Mouse (Mus musculus) heart, postnatal 0 days (tissue): ENCODE data around the gene Nr1h4. TPM values are rescaled to one million over a fixed set of nuclear protein-coding genes. Genes with fewer than 3 reads are reported as not detected.

Source experiments
- ATAC-seq: fragments of 200-750 bp; cut with Nextera tagmentation; 2 replicates; pipeline ENCODE4 v1.8.0; 2017; ENCODE audit warnings: low read depth, moderate number of reproducible peaks, moderate library complexity; ENCODE audit not compliant: insufficient read depth
- DNase-seq: peaks from one replicate; pipeline ENCODE4 v3.0.0-alpha.2; 2016; ENCODE audit warnings: low spot score
- H3K27ac ChIP-seq: fragments of 300-500 bp; sonication (generic); 2 replicates; pipeline ENCODE4 v1.5.1; 2014; ENCODE audit warnings: low read depth, mild to moderate bottlenecking
- H3K27me3 ChIP-seq: fragments of 300-500 bp; sonication (generic); 2 replicates; pipeline ENCODE4 v1.6.1; 2014; ENCODE audit warnings: low read length, mixed read lengths; ENCODE audit not compliant: control insufficient read depth, insufficient read depth
- H3K36me3 ChIP-seq: fragments of 300-500 bp; sonication (generic); replicated peaks from 2 replicates; pipeline ENCODE4 v1.6.1; 2014; ENCODE audit warnings: low read length, mixed read lengths; ENCODE audit not compliant: control insufficient read depth, insufficient read depth
- H3K4me1 ChIP-seq: fragments of 300-500 bp; sonication (generic); 2 replicates; pipeline ENCODE4 v1.6.1; 2014; ENCODE audit warnings: antibody characterized with exemption; ENCODE audit not compliant: control insufficient read depth, insufficient read depth
- H3K4me2 ChIP-seq: fragments of 300-500 bp; sonication (generic); 2 replicates; pipeline ENCODE4 v1.6.1; 2014; ENCODE audit warnings: low read depth, mild to moderate bottlenecking, low read length, moderate library complexity
- H3K4me3 ChIP-seq: fragments of 300-500 bp; sonication (generic); 2 replicates; pipeline ENCODE4 v1.5.1; 2014; ENCODE audit warnings: low read depth, low read length
- H3K9ac ChIP-seq: fragments of 300-500 bp; sonication (generic); replicated peaks from 2 replicates; pipeline ENCODE4 v1.6.1; 2014; ENCODE audit warnings: low read depth, low read length, mixed read lengths
- H3K9me3 ChIP-seq: fragments of 300-500 bp; sonication (generic); replicated peaks from 2 replicates; pipeline ENCODE4 v1.6.1; 2016; ENCODE audit warnings: low read length; ENCODE audit not compliant: control insufficient read depth
- CTCF ChIP-seq: IDR thresholded peaks from 2 replicates; pipeline ENCODE4 v1.5.1; 2016; ENCODE audit warnings: antibody characterized with exemption, control low read depth, low read depth
- EP300 ChIP-seq: IDR thresholded peaks from 2 replicates; pipeline ENCODE4 v1.6.1; 2016; ENCODE audit warnings: antibody characterized with exemption, low read depth
- WGBS: fragments of 180-500 bp; shearing (Covaris S2); extraction: QIAGEN DNeasy Blood & Tissue Kit; methylation state at CpG from one replicate; pipeline ENCODE4 v1.1.7; 2014; 5-methylcytosine and 5-hydroxymethylcytosine counted together
- polyA plus RNA-seq: library from polyadenylated mRNA; unstranded; fragments of >200 nt; fragmentation: Nextera tagmentation; extraction: Ambion mirVana; gene quantifications from 2 replicates; pipeline ENCODE4 v1.2.1, GENCODE M21; 2015
- total RNA-seq: library from RNA; depleted of rRNA; stranded (reverse); fragments of >200 nt; gene quantifications from 2 replicates; pipeline ENCODE4 v1.2.3, GENCODE M21; 2014; ENCODE audit warnings: low replicate concordance

The Nr1h4 gene
- total and polyA plus RNA-seq, 2 experiments from 2014 or later: 1.3 to 1.4 TPM

GRCm38 (mm10) chr10:89432743-89433142 is 100.6 kb downstream of the Nr1h4 start:
- no peak overlapping the region for H3K9ac ChIP-seq
- TF ChIP-seq EP300: no peak
- no peak for TF ChIP-seq CTCF
- H3K9me3 ChIP-seq: no peaks in the 10 kb centered on the region
- no peak overlapping the region for H3K4me3 ChIP-seq
- H3K4me2 ChIP-seq: no peak overlapping the region
- no peak for ATAC-seq
- 88% methylated on average over 13 of the region's 13 CpGs for WGBS
- H3K36me3 ChIP-seq: peaks cover 38% of the 10 kb centered on the region
- no peaks in the 10 kb centered on the region for H3K27me3 ChIP-seq
- no peak for DNase-seq
- no peaks in the 10 kb centered on the region; the same call in 1 of the 2 replicates for H3K4me1 ChIP-seq
- H3K27ac ChIP-seq: no peak overlapping the region

DNA sequence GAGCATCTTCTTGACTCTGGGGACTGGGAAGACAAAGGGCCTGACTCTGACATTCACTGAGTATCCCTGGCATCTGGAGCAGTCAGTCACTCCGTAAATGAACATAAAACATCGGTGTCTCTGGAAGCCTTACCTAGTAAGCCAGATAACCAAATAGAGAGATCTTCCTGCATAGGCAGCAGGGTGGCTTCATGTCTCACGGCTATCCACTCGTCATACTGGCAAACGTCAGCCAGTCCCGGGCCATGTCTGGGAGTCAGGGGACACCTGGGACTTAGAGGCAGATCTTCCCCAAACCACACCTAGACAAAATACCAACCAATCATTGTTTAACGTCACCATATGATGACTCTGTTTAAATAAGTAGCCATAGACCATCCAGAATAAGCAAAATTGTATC is 102.6 kb downstream of the Nr1h4 start:
- H3K9me3 ChIP-seq: no peaks in the 10 kb centered on the region
- no peak overlapping the region for H3K4me3 ChIP-seq
- no peak overlapping the region for H3K27ac ChIP-seq
- TF ChIP-seq CTCF (no peak), EP300 (no peak)
- H3K4me1 ChIP-seq: no peaks in the 10 kb centered on the region; the same call in 1 of the 2 replicates
- ATAC-seq (no peak), DNase-seq (no peak)
- H3K4me2 ChIP-seq: no peak overlapping the region
- peaks cover 52% of the 10 kb centered on the region for H3K36me3 ChIP-seq
- 90% methylated on average over 7 of the region's 7 CpGs for WGBS
- no peaks in the 10 kb centered on the region for H3K27me3 ChIP-seq
- H3K9ac ChIP-seq: no peak overlapping the region

DNA sequence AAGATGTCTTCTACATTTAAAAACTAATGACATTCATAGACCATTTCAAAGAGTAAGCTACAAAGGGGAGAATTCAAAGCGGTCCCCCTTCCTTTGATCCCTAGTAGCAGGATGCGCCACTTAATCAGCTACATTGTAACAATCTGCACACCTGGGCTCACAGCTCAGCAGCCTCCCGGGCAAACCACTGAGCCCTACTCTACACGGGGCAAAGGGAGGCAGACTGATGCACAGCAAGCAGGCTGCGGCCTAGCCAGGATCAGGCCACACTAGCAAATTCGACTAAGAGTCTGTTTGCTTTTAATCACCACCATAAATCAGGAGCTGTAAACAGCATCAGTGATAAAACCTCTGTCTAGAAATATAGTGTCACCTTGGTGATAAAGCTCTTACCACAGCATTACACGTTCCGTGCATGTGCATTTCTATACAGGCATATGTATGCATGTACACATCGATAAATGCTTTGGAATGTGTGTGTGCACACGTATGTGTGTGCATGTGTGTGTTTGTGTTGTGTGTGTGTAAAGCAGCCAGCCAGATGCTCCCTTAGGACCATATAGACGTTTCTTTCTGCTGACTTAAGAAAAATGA is 108.5 kb downstream of the Nr1h4 start:
- Histone ChIP-seq H3K9ac (no peak overlapping the region), H3K9me3 (no peaks in the 10 kb centered on the region), H3K27ac (no peak overlapping the region), H3K4me3 (no peak overlapping the region), H3K27me3 (no peaks in the 10 kb centered on the region), H3K4me2 (no peak overlapping the region), H3K4me1 (no peaks in the 10 kb centered on the region; the same call in 1 of the 2 replicates), H3K36me3 (peaks cover 56% of the 10 kb centered on the region)
- no peak for ATAC-seq
- TF ChIP-seq EP300: no peak
- TF ChIP-seq CTCF: no peak
- WGBS: 85% methylated on average over 11 of the region's 11 CpGs
- no peak for DNase-seq

DNA sequence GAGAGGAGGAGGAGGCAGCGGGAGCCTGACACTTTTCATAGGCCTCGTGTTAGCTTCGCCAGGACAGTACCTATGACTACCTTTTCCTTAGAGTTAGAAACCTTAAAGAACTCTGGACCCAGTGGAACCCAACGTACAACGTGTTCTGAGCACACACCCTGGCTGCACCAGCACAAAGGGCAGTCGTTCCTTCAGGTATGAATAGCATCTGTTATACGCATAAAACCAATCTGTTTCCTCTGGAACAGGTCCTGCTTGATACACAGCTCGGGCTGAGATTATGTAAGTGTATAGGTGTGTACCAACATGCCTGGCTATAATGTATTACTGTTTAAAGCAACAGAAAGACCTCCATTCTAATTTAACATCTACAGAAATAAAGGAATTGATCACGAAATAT is 109.2 kb downstream of the Nr1h4 start:
- Histone ChIP-seq H3K27ac (no peak overlapping the region), H3K4me3 (no peak overlapping the region), H3K4me2 (no peak overlapping the region), H3K9ac (no peak overlapping the region), H3K4me1 (no peaks in the 10 kb centered on the region; the same call in 1 of the 2 replicates), H3K36me3 (peaks cover 56% of the 10 kb centered on the region), H3K9me3 (no peaks in the 10 kb centered on the region), H3K27me3 (no peaks in the 10 kb centered on the region)
- DNase-seq (no peak), ATAC-seq (no peak)
- TF ChIP-seq CTCF (no peak), EP300 (no peak)
- WGBS: 93% methylated on average over 9 of the region's 9 CpGs

DNA sequence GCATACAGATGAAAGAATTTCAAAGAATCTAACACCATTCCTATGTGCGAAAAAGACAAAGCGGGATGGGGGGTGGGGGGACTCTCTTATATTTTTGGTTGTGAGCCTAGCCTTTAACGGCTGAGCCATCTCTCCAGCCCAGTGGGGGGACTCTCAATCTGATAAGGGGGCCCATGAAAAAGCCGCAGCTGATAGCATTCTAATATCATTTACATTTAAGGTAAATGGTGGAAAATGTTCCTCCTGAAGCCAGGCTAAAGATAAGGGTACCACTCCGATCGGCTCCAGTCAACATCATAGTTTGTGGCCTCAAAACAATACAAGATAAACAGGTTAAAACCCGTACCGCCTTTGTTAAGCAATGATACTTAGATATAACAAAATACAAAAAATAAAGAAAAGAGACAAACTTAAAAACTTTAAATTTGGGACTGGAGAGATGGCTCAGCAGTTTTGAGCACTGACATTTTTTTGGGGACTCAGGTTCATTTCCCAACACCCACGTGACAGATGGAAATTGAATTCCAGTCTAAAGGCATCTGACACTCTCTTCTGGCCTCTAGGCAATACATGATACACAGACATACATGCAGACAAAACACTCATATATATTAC is 110.1 kb downstream of the Nr1h4 start:
- no peaks in the 10 kb centered on the region for H3K9me3 ChIP-seq
- H3K4me3 ChIP-seq: no peak overlapping the region
- H3K36me3 ChIP-seq: peaks cover 55% of the 10 kb centered on the region
- DNase-seq (no peak), ATAC-seq (no peak)
- no peak overlapping the region for H3K27ac ChIP-seq
- H3K9ac ChIP-seq: no peak overlapping the region
- no peaks in the 10 kb centered on the region for H3K4me1 ChIP-seq
- WGBS: 88% methylated on average over 9 of the region's 9 CpGs
- no peak overlapping the region for H3K4me2 ChIP-seq
- no peaks in the 10 kb centered on the region for H3K27me3 ChIP-seq
- no peak for TF ChIP-seq EP300
- no peak for TF ChIP-seq CTCF
